24 mouse cellular contexts compared by ENCODE assay signal in the genomic region with DNA sequence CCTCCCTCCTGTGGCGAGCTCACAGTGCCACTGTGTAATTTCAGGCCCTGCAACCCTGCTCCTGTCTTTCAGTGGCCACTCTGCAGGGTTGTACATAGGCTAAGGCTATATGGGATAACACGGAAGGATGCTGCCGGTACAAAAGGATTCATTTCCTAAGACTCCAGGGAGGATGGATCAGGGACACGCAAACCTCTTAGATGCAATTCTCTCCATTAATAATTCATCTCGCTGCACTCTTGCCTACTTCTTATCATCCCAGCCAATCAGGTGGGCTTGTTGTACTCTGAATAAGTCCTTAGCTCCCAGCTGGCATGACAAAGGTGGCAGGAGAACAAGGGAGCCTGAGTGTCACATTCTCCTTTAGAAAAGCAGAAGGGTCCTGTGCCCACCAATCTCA.
DNase-seq lines count a peak whose midpoint lies in the region; ATAC-seq lines count a peak whose summit lies in the region.
"Had no signal": no experiment of that assay in that cellular context is flagged by ENCODE, and none has a peak within 500 bp of the region (broad histone marks: within the 10 kb centered on the region; RNA-seq: fewer than 3 reads in every experiment).

No protein-coding gene starts in this region.

- 0 out of 2 replicates have a peak overlapping the region, but pooled peaks have one; percentile 36 for H3K27ac ChIP-seq in hindbrain, embryonic 15.5 days (replicated peaks)
- no peak overlapping the region for H3K27ac ChIP-seq in hindbrain, embryonic 11.5 days (ENCODE audit: low read depth, low read length)
- H3K27ac ChIP-seq in midbrain, embryonic 14.5 days (replicated peaks; ENCODE audit: low read depth, low read length) = peak overlapping the region; percentile 70
- peak overlapping the region; percentile 61 for H3K27ac ChIP-seq in midbrain, embryonic 16.5 days (ENCODE audit: low read length)
- H3K27ac ChIP-seq: forebrain, embryonic 15.5 days; gastrocnemius, adult 2 months; kidney, embryonic 15.5 days; liver, embryonic 15.5 days had no signal

- H3K4me2 ChIP-seq in hindbrain, embryonic 15.5 days = no peak overlapping the region
- H3K4me2 ChIP-seq in hindbrain, embryonic 11.5 days (replicated peaks; ENCODE audit: low read depth, low read length) = no peak overlapping the region
- H3K4me2 ChIP-seq in midbrain, embryonic 14.5 days (ENCODE audit: low read length) = no peak overlapping the region
- H3K4me2 ChIP-seq in midbrain, embryonic 16.5 days (ENCODE audit: low read length) = no peak overlapping the region
- H3K4me2 ChIP-seq: forebrain, embryonic 15.5 days; heart, embryonic 11.5 days; kidney, embryonic 15.5 days; liver, embryonic 15.5 days; lung, embryonic 14.5 days had no signal

- no peaks in the 10 kb centered on the region for H3K9me3 ChIP-seq in hindbrain, embryonic 15.5 days
- no peaks in the 10 kb centered on the region for H3K9me3 ChIP-seq in hindbrain, embryonic 11.5 days (ENCODE audit: control insufficient read depth, low read length)
- H3K9me3 ChIP-seq in midbrain, embryonic 14.5 days (ENCODE audit: control insufficient read depth, low read length) = no peaks in the 10 kb centered on the region
- no peaks in the 10 kb centered on the region for H3K9me3 ChIP-seq in midbrain, embryonic 16.5 days (replicated peaks; ENCODE audit: control insufficient read depth, low read length, poor library complexity, severe bottlenecking)
- H3K9me3 ChIP-seq: forebrain, embryonic 15.5 days; kidney, embryonic 15.5 days; liver, embryonic 15.5 days had no signal

- no peaks in the 10 kb centered on the region for H3K36me3 ChIP-seq in hindbrain, embryonic 15.5 days
- H3K36me3 ChIP-seq in hindbrain, embryonic 11.5 days (ENCODE audit: control insufficient read depth, insufficient read depth, low read length) = no peaks in the 10 kb centered on the region
- H3K36me3 ChIP-seq in midbrain, embryonic 14.5 days (ENCODE audit: control insufficient read depth, insufficient read depth, low read length) = no peaks in the 10 kb centered on the region
- H3K36me3 ChIP-seq in midbrain, embryonic 16.5 days (ENCODE audit: control insufficient read depth, insufficient read depth, low read length) = no peaks in the 10 kb centered on the region
- H3K36me3 ChIP-seq: forebrain, embryonic 15.5 days; kidney, embryonic 15.5 days; liver, embryonic 15.5 days had no signal

- 65% methylated on average over 5 of the region's 5 CpGs for WGBS in hindbrain, embryonic 15.5 days
- WGBS in hindbrain, embryonic 11.5 days = 88% methylated on average over 5 of the region's 5 CpGs
- 46% methylated on average over 5 of the region's 5 CpGs for WGBS in midbrain, embryonic 14.5 days
- WGBS in midbrain, embryonic 16.5 days = 53% methylated on average over 5 of the region's 5 CpGs

- no peak overlapping the region for H3K4me3 ChIP-seq in hindbrain, embryonic 15.5 days
- H3K4me3 ChIP-seq in hindbrain, embryonic 11.5 days (ENCODE audit: low read depth, low read length) = no peak overlapping the region
- H3K4me3 ChIP-seq in midbrain, embryonic 14.5 days (replicated peaks; ENCODE audit: low read depth, low read length) = no peak overlapping the region
- H3K4me3 ChIP-seq in midbrain, embryonic 16.5 days (ENCODE audit: low read depth, low read length) = no peak overlapping the region
- H3K4me3 ChIP-seq: forebrain, embryonic 15.5 days; gastrocnemius, adult 2 months; kidney, embryonic 15.5 days; liver, embryonic 15.5 days had no signal

- no peak for DNase-seq in hindbrain, embryonic 11.5 days (ENCODE audit: low spot score)
- DNase-seq in midbrain, embryonic 14.5 days = peak; percentile 53
- DNase-seq in retina, postnatal 1 day = peak; percentile 33
- DNase-seq in c-Kit-positive CD71-positive TER-119-positive erythroid progenitor cells, embryonic 14.5 days (ENCODE audit: low spot score) = no peak
- DNase-seq: adrenal gland, postnatal 36 days; B cell, adult 2 months; cerebellum, adult 9-10 months; cerebellum, postnatal 36 days; gastrocnemius, adult 2 months; gastrocnemius, postnatal 36 days; heart, adult 18-20 months; heart, postnatal 36 days; kidney, adult 18-20 months; kidney, postnatal 25 days; lung, embryonic 14.5 days; lung, postnatal 14 days; thymus, postnatal 4 days had no signal

- no peak overlapping the region for H3K9ac ChIP-seq in hindbrain, embryonic 15.5 days
- no peak overlapping the region for H3K9ac ChIP-seq in hindbrain, embryonic 11.5 days (ENCODE audit: low read depth, low read length)
- H3K9ac ChIP-seq in midbrain, embryonic 14.5 days (replicated peaks; ENCODE audit: low read length) = no peak overlapping the region
- no peak overlapping the region for H3K9ac ChIP-seq in midbrain, embryonic 16.5 days (ENCODE audit: low read depth, low read length)
- H3K9ac ChIP-seq: forebrain, embryonic 15.5 days; kidney, embryonic 15.5 days; liver, embryonic 15.5 days; lung, embryonic 14.5 days had no signal

- ATAC-seq in hindbrain, embryonic 15.5 days (ENCODE audit: low FRiP score, low read depth) = no peak
- no peak for ATAC-seq in hindbrain, embryonic 11.5 days (ENCODE audit: low FRiP score)
- ATAC-seq in midbrain, embryonic 14.5 days (ENCODE audit: low FRiP score, low TSS enrichment) = no peak
- no peak for ATAC-seq in midbrain, embryonic 16.5 days
- ATAC-seq: forebrain, embryonic 15.5 days; inflammation-experienced regulatory T-cells, adult 6 months had no signal

- no peaks in the 10 kb centered on the region for H3K27me3 ChIP-seq in hindbrain, embryonic 15.5 days
- H3K27me3 ChIP-seq in hindbrain, embryonic 11.5 days (ENCODE audit: control insufficient read depth, insufficient read depth, low read length) = no peaks in the 10 kb centered on the region
- no peaks in the 10 kb centered on the region for H3K27me3 ChIP-seq in midbrain, embryonic 14.5 days (ENCODE audit: control insufficient read depth, insufficient read depth, low read length)
- no peaks in the 10 kb centered on the region for H3K27me3 ChIP-seq in midbrain, embryonic 16.5 days (ENCODE audit: control insufficient read depth, insufficient read depth, low read depth, low read length)
- H3K27me3 ChIP-seq: forebrain, embryonic 15.5 days; liver, embryonic 15.5 days had no signal

- peaks cover 31% of the 10 kb centered on the region for H3K4me1 ChIP-seq in hindbrain, embryonic 15.5 days (replicated peaks)
- H3K4me1 ChIP-seq in hindbrain, embryonic 11.5 days (replicated peaks; ENCODE audit: control insufficient read depth, insufficient read depth, low read length) = no peaks in the 10 kb centered on the region
- H3K4me1 ChIP-seq in midbrain, embryonic 14.5 days (ENCODE audit: control insufficient read depth, insufficient read depth, low read length) = peaks cover 38% of the 10 kb centered on the region
- H3K4me1 ChIP-seq in midbrain, embryonic 16.5 days (ENCODE audit: control insufficient read depth, insufficient read depth, low read length) = peaks cover 36% of the 10 kb centered on the region
- H3K4me1 ChIP-seq: liver, embryonic 15.5 days had no signal

Comparison
In these comparisons a context has a peak if more than half of its experiments do, and no peak if none do; other contexts are left out.
1. DNase-seq: peak in midbrain, embryonic 14.5 days (single experiment) and retina, postnatal 1 day (single experiment); none in hindbrain, embryonic 11.5 days (single experiment) and c-Kit-positive CD71-positive TER-119-positive erythroid progenitor cells, embryonic 14.5 days (single experiment).